Mouse (Mus musculus) testis, postnatal 14 days (tissue): ENCODE measurements at regions not wholly inside any gene's neighbourhood (a gene's known extent, or its start where the extent isn't known, plus 50 kb on each side); places are given as distances from the start of the nearest gene placed in this dataset.
A peak's percentile ranks its signal among the peaks of the same experiment; 100 is the strongest.
"Not testable (repeated sequence)": the region's sequence is repeated elsewhere in the genome, so short reads cannot be mapped to it uniquely, and the experiment has no call there.

Source experiments
- DNase-seq: peaks from one replicate; pipeline ENCODE4 v3.0.0; 2021; ENCODE audit warnings: low spot score

- no peak for DNase-seq
These were observed 145.8 kb upstream of the Mon1b start for GRCm38 (mm10) chr8:113489436-113490107.

DNA sequence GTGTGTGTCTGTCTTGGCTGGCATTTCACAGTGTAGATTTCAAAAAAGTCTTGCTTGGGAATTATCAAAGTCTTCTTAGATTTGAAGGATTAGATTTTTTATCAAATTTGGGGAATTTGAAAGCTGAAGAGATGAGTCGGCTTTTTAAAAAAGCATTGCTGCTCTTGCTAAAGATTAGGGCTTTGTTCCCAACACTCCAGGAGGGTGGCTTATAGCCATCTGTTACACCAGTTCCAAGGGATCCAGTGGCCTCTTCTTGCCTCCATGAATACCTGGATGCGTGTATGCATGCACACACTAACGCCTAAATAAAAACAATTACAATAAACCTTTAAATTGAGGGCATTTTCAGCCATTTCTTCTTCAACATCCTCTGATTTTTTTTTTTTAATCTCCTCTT, 144.5 kb upstream of the Mon1b start:
- no peak for DNase-seq

DNA sequence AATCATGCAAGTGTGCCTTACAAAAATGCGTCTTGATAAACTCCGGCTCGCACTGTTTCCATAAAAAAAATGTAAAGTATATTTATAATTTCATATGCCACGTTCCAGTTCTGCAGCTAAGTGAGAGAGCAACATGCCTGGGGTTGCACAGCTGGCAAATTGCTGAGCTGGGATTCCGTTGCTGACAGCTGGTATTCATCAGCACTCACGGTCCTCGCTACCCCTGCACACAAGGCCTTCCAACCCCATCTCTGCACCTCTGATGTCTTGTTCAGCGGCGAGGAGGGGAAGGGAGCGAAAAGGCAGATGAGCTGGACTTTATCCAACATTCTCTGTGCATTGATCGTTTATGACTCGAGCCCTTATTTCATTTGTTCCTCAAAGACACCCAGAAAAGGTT, 138.5 kb upstream of the Mon1b start:
- DNase-seq, result no peak

- no peak for DNase-seq
These were observed 132.7 kb upstream of the Mon1b start for GRCm38 (mm10) chr8:113502671-113503070.

GRCm38 (mm10) chr8:113512856-113513255, 122.5 kb upstream of the Mon1b start:
- DNase-seq, result no peak

GRCm38 (mm10) chr8:113513886-113514730, 121.3 kb upstream of the Mon1b start:
- no peak for DNase-seq

GRCm38 (mm10) chr8:113514731-113515375, 120.5 kb upstream of the Mon1b start:
- DNase-seq, result not testable (repeated sequence)

GRCm38 (mm10) chr8:113516176-113516575, 119.2 kb upstream of the Mon1b start:
- DNase-seq, result no peak

- DNase-seq, result no peak
These were observed 117.5 kb upstream of the Mon1b start for GRCm38 (mm10) chr8:113517912-113518311.

DNA sequence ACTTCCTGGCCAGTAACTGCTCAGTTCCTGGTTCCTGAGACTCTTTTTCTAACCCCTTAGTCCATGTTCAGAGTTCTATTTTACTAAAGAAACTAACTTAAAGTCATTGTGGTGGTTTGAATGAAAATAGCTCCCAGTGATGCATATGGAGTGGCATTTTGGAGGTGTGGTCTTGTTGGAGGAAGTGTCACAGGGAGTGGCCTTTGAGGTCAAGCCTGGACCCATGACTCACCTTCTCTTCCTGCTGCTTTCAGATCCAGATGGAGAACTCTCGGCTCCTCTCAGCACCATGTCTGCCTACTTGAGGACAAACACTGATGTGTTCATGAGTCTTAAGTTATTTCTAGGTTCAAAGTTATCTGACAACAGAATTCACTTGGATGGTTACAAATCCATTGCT, 111.8 kb upstream of the Mon1b start:
- no peak for DNase-seq

DNA sequence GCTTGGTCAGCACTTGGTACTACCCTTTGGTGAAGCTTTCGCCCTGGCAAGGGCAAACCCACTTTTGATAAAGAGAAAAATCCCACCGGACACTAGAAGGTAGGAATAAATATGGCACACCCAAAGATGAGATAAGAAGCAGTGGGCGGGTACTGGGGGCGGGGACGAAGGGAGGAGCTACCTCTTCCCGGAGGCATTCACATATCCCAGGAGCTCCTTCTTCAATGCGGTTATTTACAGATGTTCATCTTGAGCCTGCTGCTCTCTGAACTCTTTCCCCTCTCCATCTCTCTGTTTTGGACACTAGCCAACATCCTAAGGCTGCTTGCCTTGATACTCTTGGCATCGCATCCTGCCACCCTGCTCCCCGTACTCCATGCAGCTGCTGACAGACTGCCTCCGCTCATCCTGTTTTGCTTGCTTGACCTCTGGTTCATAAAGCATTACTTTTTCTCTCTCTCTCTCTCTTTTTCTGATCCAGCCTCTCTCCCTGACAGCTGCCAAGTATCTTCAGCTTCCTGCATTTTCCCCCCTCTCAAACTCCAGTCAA, 104.2 kb upstream of the Mon1b start:
- no peak for DNase-seq

- DNase-seq, result no peak
These were observed 102.5 kb upstream of the Mon1b start for GRCm38 (mm10) chr8:113532881-113533280.

GRCm38 (mm10) chr8:113541437-113541836, 94.0 kb upstream of the Mon1b start:
- no peak for DNase-seq

DNA sequence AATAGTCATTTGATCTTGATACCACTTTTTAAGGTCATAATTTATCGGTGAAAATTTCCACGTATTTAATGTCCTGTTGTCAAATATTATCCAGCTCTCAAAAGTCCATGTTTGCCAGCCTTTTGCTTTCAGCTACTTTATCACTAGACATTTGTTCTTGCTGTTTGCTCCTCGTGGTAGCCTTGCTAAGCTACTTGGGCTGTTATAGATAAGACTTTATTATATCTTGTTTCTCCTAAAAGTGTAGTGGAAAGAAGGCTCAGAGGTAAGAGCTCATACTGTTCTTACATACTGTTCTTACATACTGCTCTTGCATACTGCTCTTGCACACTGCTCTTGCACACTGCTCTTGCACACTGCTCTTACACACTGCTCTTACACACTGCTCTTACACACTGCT, 93.3 kb upstream of the Mon1b start:
- no peak for DNase-seq

- no peak for DNase-seq
These were observed 92.7 kb upstream of the Mon1b start for GRCm38 (mm10) chr8:113542713-113543112.

DNA sequence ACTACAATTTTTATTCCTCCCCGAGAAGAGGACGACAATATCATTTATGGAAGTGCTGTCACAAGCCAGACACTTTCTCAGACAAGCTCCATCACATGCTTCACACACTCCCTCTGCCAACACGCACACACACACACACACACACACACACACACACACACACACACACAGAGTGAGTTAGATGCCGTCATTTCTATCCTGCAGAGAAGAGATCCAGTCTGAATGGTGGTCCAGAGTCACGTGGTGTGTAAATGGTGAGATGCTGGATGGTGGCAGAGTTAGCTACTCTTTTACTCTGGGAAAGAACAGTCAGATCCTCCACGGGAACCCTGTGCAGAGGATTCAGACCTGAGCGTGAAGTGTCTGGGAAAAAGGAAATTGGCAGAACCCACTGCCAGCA, 86.2 kb upstream of the Mon1b start:
- DNase-seq, result no peak

- DNase-seq, result peak; percentile 77
These were observed 83.7 kb upstream of the Mon1b start for GRCm38 (mm10) chr8:113551454-113552273.

- DNase-seq, result no peak
These were observed 82.6 kb upstream of the Mon1b start for GRCm38 (mm10) chr8:113552826-113553225.

DNA sequence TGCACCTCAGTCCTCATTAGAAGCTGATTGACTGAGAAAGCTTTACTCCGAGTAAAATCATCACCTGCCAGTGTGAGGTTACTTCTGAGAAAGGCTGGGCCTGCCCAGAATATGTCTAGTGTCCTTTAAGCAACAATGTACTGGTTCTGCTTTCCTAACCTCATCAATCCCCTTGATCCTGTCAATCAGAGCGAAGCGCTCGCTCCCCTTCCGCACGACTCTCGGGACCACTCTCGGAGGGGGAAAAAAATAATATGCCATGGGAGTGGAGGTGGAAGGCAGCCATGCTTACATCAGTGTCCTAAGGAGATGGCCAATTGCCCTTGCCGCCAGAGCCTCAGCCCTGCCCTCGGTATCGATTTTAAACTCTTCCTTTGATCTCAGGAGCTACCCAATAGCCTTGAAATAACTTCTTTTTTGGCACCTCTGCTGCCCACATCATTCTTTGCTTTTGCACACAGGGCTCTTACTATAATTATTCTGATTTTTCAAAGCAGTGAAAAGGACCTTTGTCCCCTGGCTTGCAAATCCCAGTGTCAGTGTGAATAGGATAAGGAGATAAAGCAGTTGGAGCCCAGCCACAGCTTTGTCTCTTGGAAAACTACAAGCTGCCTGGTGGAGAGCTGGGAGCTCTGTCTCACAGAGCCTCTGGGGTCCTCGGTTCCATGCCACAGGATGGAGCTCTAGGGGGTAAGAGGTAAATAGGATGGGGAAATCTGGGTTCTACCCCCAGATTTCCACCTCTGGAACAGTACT, 80.5 kb upstream of the Mon1b start:
- DNase-seq, result peak; percentile 11

- DNase-seq, result no peak
These were observed 78.4 kb upstream of the Mon1b start for GRCm38 (mm10) chr8:113556994-113557393.

DNA sequence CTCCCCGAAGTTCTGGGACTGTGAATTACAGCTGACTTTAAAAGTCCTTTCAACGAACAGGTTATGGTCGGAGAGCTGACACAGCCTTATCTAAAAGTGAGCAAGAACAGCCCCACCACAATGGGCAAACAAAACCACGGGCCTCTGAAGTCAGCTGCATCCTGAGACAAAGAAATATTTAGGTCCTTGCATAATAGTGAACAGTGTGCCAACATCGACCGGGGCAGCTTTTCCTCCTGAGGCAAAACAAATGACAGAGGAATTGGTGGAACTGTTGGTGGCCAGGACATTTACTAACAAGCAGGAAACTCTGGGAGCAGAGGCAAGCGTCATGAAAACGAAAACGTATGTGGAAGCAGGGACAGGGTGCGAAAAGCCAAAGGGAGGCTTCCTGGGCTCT, 54.3 kb upstream of the Mon1b start:
- DNase-seq, result peak; percentile 1
